ENCODE assay signal across 23 mouse cellular contexts in genomic region chr16:35787163-35787562, GRCm38 (mm10). TPM values are rescaled to one million over a fixed set of nuclear protein-coding genes. Genes with fewer than 3 reads are reported as not detected.
DNase-seq lines count a peak whose midpoint lies in the region; ATAC-seq and TF ChIP-seq lines count a peak whose summit lies in the region.
"Had no signal": no experiment of that assay in that cellular context is flagged by ENCODE, and none has a peak within 500 bp of the region (broad histone marks: within the 10 kb centered on the region; RNA-seq: fewer than 3 reads in every experiment).

No protein-coding gene starts in this region.

- no peak overlapping the region for H3K4me3 ChIP-seq in neural tube, embryonic 11.5 days (ENCODE audit: low read depth, low read length)
- H3K4me3 ChIP-seq in midbrain, embryonic 12.5 days: no peak overlapping the region
- no peak overlapping the region for H3K4me3 ChIP-seq in neural tube, embryonic 13.5 days
- H3K4me3 ChIP-seq in left cerebral cortex, adult 2 months: no peak overlapping the region
- H3K4me3 ChIP-seq: forebrain, embryonic 10.5 days; layer of hippocampus, adult 2 months; limb, embryonic 13.5 days; liver, embryonic 12.5 days had no signal

- 91% methylated on average over 6 of the region's 6 CpGs for WGBS in neural tube, embryonic 11.5 days
- 89% methylated on average over 6 of the region's 6 CpGs for WGBS in midbrain, embryonic 12.5 days
- WGBS in neural tube, embryonic 13.5 days: 77% methylated on average over 6 of the region's 6 CpGs

- no peaks in the 10 kb centered on the region for H3K27me3 ChIP-seq in neural tube, embryonic 11.5 days (ENCODE audit: control insufficient read depth, insufficient read depth, low read length)
- H3K27me3 ChIP-seq in midbrain, embryonic 12.5 days: no peaks in the 10 kb centered on the region
- H3K27me3 ChIP-seq in neural tube, embryonic 13.5 days: no peaks in the 10 kb centered on the region
- H3K27me3 ChIP-seq: limb, embryonic 13.5 days; liver, embryonic 12.5 days; Patski had no signal

- no peak overlapping the region for H3K27ac ChIP-seq in neural tube, embryonic 11.5 days (ENCODE audit: low read depth, low read length)
- H3K27ac ChIP-seq in midbrain, embryonic 12.5 days (replicated peaks): peak overlapping the region; percentile 56
- H3K27ac ChIP-seq in neural tube, embryonic 13.5 days (replicated peaks): peak overlapping the region; percentile 57
- no peak overlapping the region for H3K27ac ChIP-seq in left cerebral cortex, adult 2 months
- H3K27ac ChIP-seq: forebrain, embryonic 10.5 days; layer of hippocampus, adult 2 months; limb, embryonic 13.5 days; liver, embryonic 12.5 days had no signal

- H3K36me3 ChIP-seq in neural tube, embryonic 11.5 days (ENCODE audit: control insufficient read depth, insufficient read depth, low read length): no peaks in the 10 kb centered on the region
- peaks cover 13% of the 10 kb centered on the region for H3K36me3 ChIP-seq in midbrain, embryonic 12.5 days
- H3K36me3 ChIP-seq in neural tube, embryonic 13.5 days: peaks cover 21% of the 10 kb centered on the region

- TF ChIP-seq CTCF in left cerebral cortex, adult 2 months (IDR thresholded peaks at IDR 0.05): no peak

- 0 out of 2 replicates have a peak, but pooled peaks have one; percentile 23 for ATAC-seq in neural tube, embryonic 11.5 days (ENCODE audit: insufficient read depth, low FRiP score, low TSS enrichment)
- ATAC-seq in midbrain, embryonic 12.5 days (ENCODE audit: low FRiP score, low read depth): no peak
- peak; percentile 63 for ATAC-seq in neural tube, embryonic 13.5 days (ENCODE audit: low read depth)
- ATAC-seq: inflammation-experienced regulatory T-cells, adult 6 months; liver, embryonic 12.5 days; Patski had no signal

- intact Hi-C loops in heart, postnatal 14 days (cut with DNase I): no loop called here
- intact Hi-C loops in left cerebral cortex, adult 2 months (cut with DNase I): no loop called here

- peak; percentile 75 for DNase-seq in heart, adult 11 months
- DNase-seq in heart, postnatal 14 days: no peak
- no peak for DNase-seq in neural tube, embryonic 11.5 days (ENCODE audit: low spot score)
- DNase-seq in neural tube, embryonic 10.5 days (ENCODE audit: extremely low spot score, low spot score): no peak
- no peak for DNase-seq in left cerebral cortex, adult 2 months (ENCODE audit: extremely low spot score in 1 of 2, low spot score in 2 of 2)
- no peak for DNase-seq in spleen, postnatal 10 days (ENCODE audit: low spot score in 2 of 2)
- DNase-seq: cerebellum, adult 18-20 months; cerebellum, postnatal 14 days; gastrocnemius, postnatal 10 days; heart, adult 18-20 months; heart, postnatal 36 days; kidney, postnatal 25 days; lung, adult 18-20 months; lung, postnatal 10 days; right cerebral cortex, postnatal 14 days had no signal

- H3K4me1 ChIP-seq in neural tube, embryonic 11.5 days (ENCODE audit: control insufficient read depth, insufficient read depth, low read length): 0 out of 2 replicates have a peak, but pooled peaks cover 2% of the 10 kb centered on the region
- H3K4me1 ChIP-seq in midbrain, embryonic 12.5 days: peaks cover 9% of the 10 kb centered on the region
- H3K4me1 ChIP-seq in neural tube, embryonic 13.5 days (replicated peaks): peaks cover 25% of the 10 kb centered on the region
- H3K4me1 ChIP-seq: limb, embryonic 13.5 days had no signal

- no peak overlapping the region for H3K4me2 ChIP-seq in neural tube, embryonic 11.5 days (ENCODE audit: low read depth)
- no peak overlapping the region for H3K4me2 ChIP-seq in midbrain, embryonic 12.5 days (replicated peaks)
- H3K4me2 ChIP-seq in neural tube, embryonic 13.5 days: no peak overlapping the region
- H3K4me2 ChIP-seq: limb, embryonic 13.5 days; liver, embryonic 12.5 days had no signal

- H3K9ac ChIP-seq in neural tube, embryonic 11.5 days (ENCODE audit: low read length): no peak overlapping the region
- H3K9ac ChIP-seq in midbrain, embryonic 12.5 days (replicated peaks): no peak overlapping the region
- no peak overlapping the region for H3K9ac ChIP-seq in neural tube, embryonic 13.5 days
- H3K9ac ChIP-seq: limb, embryonic 13.5 days; liver, embryonic 12.5 days had no signal

- H3K9me3 ChIP-seq in neural tube, embryonic 11.5 days (ENCODE audit: control insufficient read depth, low read length): no peaks in the 10 kb centered on the region
- H3K9me3 ChIP-seq in midbrain, embryonic 12.5 days: no peaks in the 10 kb centered on the region
- H3K9me3 ChIP-seq in neural tube, embryonic 13.5 days: no peaks in the 10 kb centered on the region
- H3K9me3 ChIP-seq: forebrain, embryonic 10.5 days; limb, embryonic 13.5 days; liver, embryonic 12.5 days had no signal

RNA-seq across cellular contexts. Expression of gene Hspbap1, which starts 17.0 kb away (rescaled TPM):
- total RNA-seq in heart, postnatal 14 days (2021): 1 to 10 TPM; 2.9 to 3.0 TPM
- 23.4 and 23.8 TPM in 2 replicates for polyA plus RNA-seq in neural tube, embryonic 11.5 days (2014; fragmentation: Nextera tagmentation; extraction: Ambion mirVana)
- 20.9 and 21.9 TPM in 2 replicates for polyA plus RNA-seq in midbrain, embryonic 12.5 days (2016; fragmentation: Nextera tagmentation; extraction: Ambion mirVana)
- polyA plus RNA-seq in neural tube, embryonic 13.5 days (2015; fragmentation: Nextera tagmentation; extraction: Ambion mirVana): 18.2 and 18.3 TPM in 2 replicates
- total RNA-seq in left cerebral cortex, adult 2 months (2021): 1 to 10 TPM; 6.7 to 7.6 TPM

RNA-seq across cellular contexts. Expression of gene Dirc2, which starts 18.0 kb away (rescaled TPM):
- 10 to 100 TPM; 56.2 to 61.5 TPM for total RNA-seq in heart, postnatal 14 days (2021)
- polyA plus RNA-seq in neural tube, embryonic 11.5 days (2014; fragmentation: Nextera tagmentation; extraction: Ambion mirVana): 20.5 and 20.9 TPM in 2 replicates
- 24.5 and 26.3 TPM in 2 replicates for polyA plus RNA-seq in midbrain, embryonic 12.5 days (2016; fragmentation: Nextera tagmentation; extraction: Ambion mirVana)
- polyA plus RNA-seq in neural tube, embryonic 13.5 days (2015; fragmentation: Nextera tagmentation; extraction: Ambion mirVana): 30.6 and 33.7 TPM in 2 replicates
- total RNA-seq in left cerebral cortex, adult 2 months (2021): 10 to 100 TPM; 61.3 to 67.1 TPM

Comparison
In these comparisons a context has a peak if more than half of its experiments do, and no peak if none do; other contexts are left out.
1. H3K27ac ChIP-seq: peak in midbrain, embryonic 12.5 days (single experiment) and neural tube, embryonic 13.5 days (single experiment); none in neural tube, embryonic 11.5 days (single experiment) and left cerebral cortex, adult 2 months (single experiment).